Mouse (Mus musculus) common myeloid progenitor, adult 5-6 weeks (primary cell): ENCODE measurements around the gene Ddb2. TPM values are rescaled to one million over a fixed set of nuclear protein-coding genes. Genes with fewer than 3 reads are reported as not detected.

Source experiments
- ATAC-seq: replicated peaks from 2 replicates; pipeline ENCODE4 v1.8.0; 2016; ENCODE audit warnings: low read depth, mild to moderate bottlenecking, moderate TSS enrichment, inconsistent platforms; ENCODE audit not compliant: poor library complexity, severe bottlenecking
- total RNA-seq: library from RNA; stranded (forward); fragments of 200-1000, 187-1606 nt; gene quantifications from 2 replicates; pipeline ENCODE4 v1.2.3, GENCODE M21; 2017

The Ddb2 gene
- total RNA-seq, 1 experiment from 2014 or later = 11.5 TPM

- ATAC-seq = no peak
Measured at GRCm38 (mm10) chr2:91196577-91197001, 40.2 kb downstream of the Ddb2 start.

- ATAC-seq = peak; percentile 96
Measured at GRCm38 (mm10) chr2:91194624-91195332, 42.0 kb downstream of the Ddb2 start.

GRCm38 (mm10) chr2:91190501-91190900 is 46.3 kb downstream of the Ddb2 start:
- ATAC-seq = no peak

GRCm38 (mm10) chr2:91187431-91187830 is 49.4 kb downstream of the Ddb2 start:
- ATAC-seq = no peak

- no peak for ATAC-seq
Measured at GRCm38 (mm10) chr2:91186208-91186607, 50.6 kb downstream of the Ddb2 start.

- ATAC-seq = peak; percentile 81
Measured at GRCm38 (mm10) chr2:91183711-91184405, 52.9 kb downstream of the Ddb2 start, which contains the start of gene Madd. Gene Madd, minus strand, starts transcription at chr2:91183837.

- peak; percentile 81 for ATAC-seq
Measured at GRCm38 (mm10) chr2:91183148-91183513, 53.7 kb downstream of the Ddb2 start.

- ATAC-seq = peak; percentile 50
Measured at GRCm38 (mm10) chr2:91182405-91183147, 54.2 kb downstream of the Ddb2 start.

GRCm38 (mm10) chr2:91182016-91182404 is 54.8 kb downstream of the Ddb2 start:
- peak; percentile 13 for ATAC-seq

GRCm38 (mm10) chr2:91180706-91181105 is 56.1 kb downstream of the Ddb2 start:
- ATAC-seq = no peak

GRCm38 (mm10) chr2:91179825-91180224 is 57.0 kb downstream of the Ddb2 start:
- ATAC-seq = no peak

- ATAC-seq = no peak
Measured at GRCm38 (mm10) chr2:91176234-91176633, 60.5 kb downstream of the Ddb2 start.

- ATAC-seq = no peak
Measured at GRCm38 (mm10) chr2:91175490-91175889, 61.3 kb downstream of the Ddb2 start.

GRCm38 (mm10) chr2:91169587-91170322 is 67.0 kb downstream of the Ddb2 start:
- no peak for ATAC-seq

GRCm38 (mm10) chr2:91167629-91168028 is 69.2 kb downstream of the Ddb2 start:
- ATAC-seq = no peak

- no peak; the same call in 1 of the 2 replicates for ATAC-seq
Measured at GRCm38 (mm10) chr2:91164991-91165390, 71.8 kb downstream of the Ddb2 start.

- ATAC-seq = no peak
Measured at GRCm38 (mm10) chr2:91163532-91163931, 73.2 kb downstream of the Ddb2 start.

- ATAC-seq = peak; percentile 37
Measured at GRCm38 (mm10) chr2:91162952-91163351, 73.8 kb downstream of the Ddb2 start.
